Mouse (Mus musculus) cerebellum, adult 11 months (tissue): ENCODE results near the gene Gm43518.

Source experiments
- DNase-seq: peaks from one replicate; pipeline ENCODE4 v3.0.0; 2022

Gm43518 gene

DNA sequence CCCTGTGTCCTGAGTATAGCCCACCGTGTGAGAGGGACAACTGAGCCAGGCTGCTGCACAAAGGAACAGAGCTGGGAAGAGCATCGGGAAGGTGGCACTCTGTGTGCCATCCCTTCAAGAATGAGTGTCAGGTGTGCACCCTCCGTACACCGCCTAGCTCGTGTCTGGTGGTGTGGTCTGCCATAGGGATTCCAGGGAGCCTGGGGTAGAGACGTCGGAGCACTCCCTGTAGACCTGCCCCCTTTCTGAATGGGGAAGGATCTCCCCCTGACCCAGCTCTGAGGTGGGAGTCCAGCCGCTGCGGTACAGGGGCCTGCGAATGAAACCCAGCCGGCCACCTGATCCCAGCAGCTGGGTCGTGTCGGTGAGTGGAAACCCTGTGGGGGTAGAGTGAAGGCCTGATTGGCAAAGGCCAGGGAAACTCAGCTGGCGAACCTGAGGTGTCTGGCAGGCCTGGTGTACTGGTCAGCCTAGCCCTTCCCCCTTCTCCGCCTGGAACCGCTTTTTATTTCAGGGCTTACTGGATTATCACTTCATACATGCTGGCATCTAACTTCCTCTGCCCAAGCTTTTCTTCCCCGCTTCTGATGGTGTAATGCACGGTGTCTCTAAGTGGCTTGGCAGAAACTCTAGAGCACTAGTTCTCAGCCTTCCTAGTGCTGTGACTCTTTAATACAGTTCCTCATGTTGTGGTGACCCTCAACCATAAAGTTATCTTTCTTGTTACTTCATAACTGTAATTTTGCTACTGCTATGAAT, 52.2 kb downstream of the Gm43518 start:
- peak; percentile 10 for DNase-seq

DNA sequence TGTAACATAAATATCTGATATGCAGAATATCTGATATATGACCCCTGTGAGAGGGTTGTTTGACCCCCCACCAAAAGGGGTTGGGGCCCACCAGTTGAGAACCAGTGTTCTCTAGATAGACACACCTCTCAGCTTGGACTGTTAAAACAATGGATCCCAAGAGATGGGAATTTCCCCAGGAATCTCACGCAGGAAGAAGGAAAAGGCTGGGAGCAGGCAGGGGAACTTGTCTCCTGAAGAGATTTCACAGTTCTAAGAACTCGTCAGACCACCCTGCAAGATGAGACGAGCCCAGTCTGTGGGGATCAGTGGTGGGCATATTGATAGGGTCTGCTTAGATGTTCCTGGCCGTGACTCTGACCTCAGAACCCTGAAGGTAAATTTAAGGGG, 52.8 kb downstream of the Gm43518 start:
- DNase-seq: no peak

DNA sequence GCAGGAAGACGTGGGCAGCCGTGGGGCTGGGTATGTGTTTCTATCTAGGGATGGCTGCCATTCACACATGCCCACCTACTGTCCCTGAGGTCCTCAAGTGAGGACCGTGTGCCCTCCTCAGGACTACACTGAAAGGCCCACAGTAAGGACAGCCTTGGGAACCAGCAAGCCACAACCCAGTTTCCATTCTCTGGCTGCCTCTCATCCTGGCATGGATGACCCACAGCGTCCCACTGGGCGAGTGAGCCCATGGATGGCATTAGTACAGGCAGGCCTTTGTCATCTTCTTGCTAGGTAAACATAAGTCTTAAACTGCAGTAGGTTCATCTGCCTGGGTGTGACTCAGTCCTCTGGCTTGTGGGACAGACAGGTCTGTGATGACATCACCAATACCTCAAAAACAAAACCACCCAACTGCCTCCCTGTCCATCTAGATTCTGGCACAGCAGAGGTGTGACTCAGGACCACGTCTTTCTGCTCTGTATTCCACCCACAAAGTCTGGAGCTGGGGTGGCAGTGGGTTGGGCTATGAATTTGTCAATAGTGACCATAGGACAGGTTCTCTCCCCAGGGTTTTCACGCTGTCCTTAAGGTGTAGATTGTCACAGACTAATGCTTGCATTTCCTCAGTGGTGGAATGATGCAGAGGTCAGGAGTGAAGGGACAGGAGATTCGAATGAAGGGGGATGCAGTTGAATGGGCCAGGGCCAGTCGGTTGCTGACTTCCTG, 53.5 kb downstream of the Gm43518 start:
- peak; percentile 6 for DNase-seq

DNA sequence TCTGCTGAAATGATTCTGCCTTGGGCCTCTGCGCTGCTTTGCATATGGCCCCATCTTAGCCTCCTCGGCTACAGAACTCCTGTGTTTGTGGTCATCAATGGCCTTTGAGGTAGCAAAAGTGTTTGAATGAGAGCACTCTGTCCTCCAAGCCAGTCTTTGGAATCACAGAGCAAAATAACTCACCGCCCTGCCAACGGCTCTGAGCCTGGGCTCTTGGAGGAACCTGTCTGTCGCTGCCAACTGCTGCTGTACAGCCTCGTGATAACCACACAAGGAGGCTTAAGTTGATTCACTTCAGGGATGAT, 54.0 kb downstream of the Gm43518 start:
- DNase-seq: no peak

DNA sequence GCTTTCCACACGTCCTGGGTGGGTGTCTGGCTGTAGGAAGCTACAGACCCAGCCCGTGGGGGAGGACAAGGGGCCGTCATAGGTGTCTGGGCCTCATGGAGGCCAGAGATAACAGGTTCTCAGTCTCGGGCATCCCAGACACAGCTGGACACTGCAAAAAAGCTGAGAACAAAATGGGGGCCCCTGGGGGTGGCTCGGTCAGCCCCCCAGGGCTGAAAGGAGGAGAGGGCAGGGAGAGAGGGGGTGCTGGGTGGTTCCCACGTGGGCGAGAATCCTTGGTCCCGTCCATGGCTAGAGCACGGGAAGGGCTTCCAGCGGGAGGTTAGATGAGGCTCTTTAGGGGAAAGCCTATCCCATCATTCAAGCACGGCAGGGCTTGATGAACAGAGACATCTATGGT, 55.6 kb downstream of the Gm43518 start:
- no peak for DNase-seq

DNA sequence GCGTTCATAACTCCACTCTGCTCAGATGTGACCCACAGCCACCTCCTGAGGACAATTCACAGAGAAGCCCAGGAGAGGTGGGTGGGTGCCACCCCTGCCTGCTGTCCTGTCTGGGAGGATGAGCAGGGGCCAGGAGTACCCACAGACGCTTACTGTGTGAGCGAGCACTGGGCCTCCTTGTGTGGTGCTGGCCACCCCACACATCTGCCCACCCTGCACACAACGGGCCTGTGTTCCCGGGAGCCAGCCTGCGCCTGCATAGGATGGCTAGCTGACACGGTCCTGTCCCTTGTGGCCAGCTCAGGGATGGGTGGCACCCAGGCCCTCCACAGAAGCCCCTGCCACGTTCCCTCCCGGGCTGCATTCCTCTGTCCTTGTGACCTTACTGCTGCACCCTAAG, 58.2 kb downstream of the Gm43518 start:
- DNase-seq: no peak

DNA sequence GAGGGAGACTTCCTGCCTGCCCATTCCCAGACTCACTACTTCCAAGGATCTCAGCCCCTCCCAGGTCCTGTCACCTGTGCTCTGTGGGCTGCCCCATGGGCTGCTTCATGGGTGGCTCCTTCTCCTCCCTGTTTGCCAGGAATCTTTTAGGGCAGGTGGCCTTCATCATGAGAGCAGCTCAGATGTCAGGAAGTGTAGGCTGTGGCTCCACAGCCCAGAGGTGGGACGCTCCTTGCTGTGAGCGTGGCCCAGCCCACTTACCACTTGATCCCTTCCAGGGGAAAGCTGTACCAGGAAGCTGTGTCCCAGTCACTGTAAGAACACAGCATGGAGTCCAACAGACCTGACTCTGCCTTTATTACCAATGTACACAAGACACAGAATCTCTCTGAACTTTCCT, 59.7 kb downstream of the Gm43518 start:
- no peak for DNase-seq

DNA sequence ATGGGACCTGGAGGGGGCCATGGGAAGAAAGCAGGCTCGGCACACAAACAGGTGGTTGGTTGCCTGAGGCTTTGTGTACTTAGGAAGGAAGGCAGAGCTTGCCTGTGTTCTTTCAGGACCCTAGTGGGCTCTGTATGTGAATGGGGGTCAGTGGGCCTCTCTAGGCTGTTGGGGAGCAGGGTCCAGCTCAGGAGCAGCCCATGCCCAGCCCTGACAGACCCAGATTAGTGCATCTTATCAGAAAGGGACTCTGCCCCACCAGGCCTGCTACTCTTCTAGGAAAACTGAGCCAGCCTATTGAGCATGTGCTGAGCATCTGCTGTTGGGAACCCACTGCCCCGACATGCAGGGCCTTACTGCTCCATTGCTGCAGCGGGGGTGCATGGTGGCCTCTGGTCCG, 60.3 kb downstream of the Gm43518 start:
- no peak for DNase-seq
